Mouse (Mus musculus): ENCODE measurements around the gene Abca14.

GRCm38 (mm10) chr7:120181401-120182230, 22.1 kb upstream of the Abca14 start:
- no peak for TF ChIP-seq CTCF (conservative IDR thresholded peaks at IDR 0.05 in 1 of 2, IDR thresholded peaks at IDR 0.05 in 1 of 2; ENCODE audit: low read depth in 2 of 2, low read length in 2 of 2)
- no peak for TF ChIP-seq ELF1 (IDR thresholded peaks at IDR 0.05; ENCODE audit: low read depth, low read length)
- TF ChIP-seq E2F4 (IDR thresholded peaks at IDR 0.05; ENCODE audit: insufficient replicate concordance, low read depth, low read length), result no peak

All from CH12.LX (cell line).